Mouse (Mus musculus) olfactory bulb, adult 2 months (tissue): ENCODE measurements around the gene Elp1. TPM values are rescaled to one million over a fixed set of nuclear protein-coding genes. Genes with fewer than 3 reads are reported as not detected.
A peak's percentile ranks its signal among the peaks of the same experiment; 100 is the strongest.

Experiments used
- H3K27ac ChIP-seq: fragments of 200-500 bp; 2 replicates; pipeline ENCODE4 v1.5.1; 2012; ENCODE audit warnings: low read depth, low read length; ENCODE audit not compliant: insufficient read depth
- H3K4me1 ChIP-seq: fragments of 200-500 bp; 2 replicates; pipeline ENCODE4 v1.6.1; 2012; ENCODE audit warnings: low read length; ENCODE audit not compliant: control insufficient read depth, insufficient read depth
- H3K4me3 ChIP-seq: fragments of 200-500 bp; 2 replicates; pipeline ENCODE4 v1.5.1; 2012; ENCODE audit warnings: mild to moderate bottlenecking, low read depth, low read length, moderate library complexity; ENCODE audit not compliant: insufficient read depth
- CTCF ChIP-seq: fragments of 200-500 bp; IDR thresholded peaks from 2 replicates; pipeline ENCODE4 v1.5.1; 2012; ENCODE audit warnings: low read depth, mild to moderate bottlenecking, low read length, moderate library complexity; ENCODE audit not compliant: insufficient read depth
- POLR2A ChIP-seq: fragments of 200-500 bp; IDR thresholded peaks from 2 replicates; pipeline ENCODE4 v1.6.1; 2012; ENCODE audit warnings: mild to moderate bottlenecking, low read depth, low read length, moderate library complexity; ENCODE audit not compliant: insufficient read depth
- WGBS: fragments of 180-500 bp; shearing (Covaris S2); methylation state at CpG from one replicate; pipeline ENCODE4 v1.1.7; 2018; 5-methylcytosine and 5-hydroxymethylcytosine counted together
- polyA plus RNA-seq: library from polyadenylated mRNA; stranded (reverse); fragments of >200 nt; gene quantifications from 2 replicates; pipeline ENCODE4 v1.2.4, GENCODE M21; 2012; ENCODE audit warnings: low replicate concordance; ENCODE audit not compliant: missing spikeins, insufficient read depth, insufficient read length

Elp1 gene
- polyA plus RNA-seq = not detected in 2 replicates

DNA sequence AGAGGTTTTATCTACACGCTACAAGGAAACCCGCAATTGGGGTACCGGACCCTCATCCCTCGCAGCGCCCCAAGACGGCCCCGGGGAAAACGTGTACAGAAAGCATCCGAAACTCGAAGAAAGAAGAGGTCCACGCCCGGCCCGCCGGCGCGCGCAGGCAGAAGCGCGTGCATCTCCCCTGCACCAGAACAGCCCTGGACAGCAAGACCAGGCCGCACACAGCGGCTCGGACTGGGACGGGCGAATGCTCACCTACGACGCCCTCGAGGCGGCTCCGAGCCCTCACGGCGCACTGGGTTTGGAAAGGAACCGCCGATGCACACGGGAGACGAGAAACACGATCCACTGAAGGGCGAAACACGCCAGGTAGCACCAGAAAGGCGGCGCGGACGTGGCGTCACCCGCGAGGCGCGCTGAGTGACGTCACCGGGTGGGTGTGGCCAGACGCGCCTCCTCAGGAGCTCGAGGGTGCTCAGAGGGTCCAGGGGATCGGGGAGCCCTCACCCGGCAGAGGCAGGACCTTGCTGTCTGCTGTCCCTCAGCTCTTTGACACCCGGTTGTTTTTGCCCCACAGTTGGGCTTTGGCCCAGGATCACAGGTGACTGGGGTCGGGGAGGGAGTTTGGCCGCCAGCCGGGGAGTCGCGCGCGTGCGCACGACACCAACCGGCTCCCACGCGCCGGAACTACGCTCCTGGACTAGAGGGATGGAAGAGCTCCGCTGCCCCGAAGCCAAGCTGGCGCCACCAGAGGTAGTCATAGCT is at the start of gene Elp1, which contains the start of gene Fam206a:
TSS of gene Elp1 (minus strand) at position 425 of the 762 bp plus-strand sequence.
TSS of gene Fam206a (plus strand) at position 439 of the 762 bp plus-strand sequence.
- H3K4me3 ChIP-seq = peak within 1 kb of the TSS; percentile 88
- H3K4me1 ChIP-seq = no peaks in the 10 kb centered on the region
- WGBS = under 1% methylated on average over 72 of the region's 72 CpGs
- TF ChIP-seq POLR2A (peak; percentile 81), CTCF (no peak)
- peak within 1 kb of the TSS; percentile 70 for H3K27ac ChIP-seq

DNA sequence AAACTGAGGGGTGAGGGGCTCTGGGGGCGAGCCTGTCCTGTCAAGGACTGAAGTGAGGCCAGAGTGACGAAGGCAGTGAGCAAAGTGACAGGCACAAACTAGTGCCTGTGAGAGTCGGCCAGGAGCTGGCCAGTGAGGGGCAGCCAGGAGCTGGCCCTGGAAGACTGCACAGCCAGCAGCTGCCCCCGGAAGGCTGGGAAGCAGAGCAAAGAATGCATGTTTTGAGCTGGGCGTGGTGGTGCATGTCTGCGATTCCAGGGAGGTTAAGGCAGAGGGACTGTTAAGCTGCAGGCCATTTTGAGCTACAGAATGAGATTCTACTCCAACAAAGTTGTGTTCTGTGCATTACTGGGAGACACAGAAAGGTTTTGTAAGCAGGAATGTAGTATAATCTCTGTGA is 48.6 kb upstream of the Elp1 start:
- Histone ChIP-seq H3K4me1 (0 out of 2 replicates have a peak, but pooled peaks cover 3% of the 10 kb centered on the region), H3K27ac (no peak overlapping the region), H3K4me3 (no peak overlapping the region)
- 33% methylated on average over 6 of the region's 6 CpGs for WGBS
- no peak for TF ChIP-seq CTCF
- no peak for TF ChIP-seq POLR2A

DNA sequence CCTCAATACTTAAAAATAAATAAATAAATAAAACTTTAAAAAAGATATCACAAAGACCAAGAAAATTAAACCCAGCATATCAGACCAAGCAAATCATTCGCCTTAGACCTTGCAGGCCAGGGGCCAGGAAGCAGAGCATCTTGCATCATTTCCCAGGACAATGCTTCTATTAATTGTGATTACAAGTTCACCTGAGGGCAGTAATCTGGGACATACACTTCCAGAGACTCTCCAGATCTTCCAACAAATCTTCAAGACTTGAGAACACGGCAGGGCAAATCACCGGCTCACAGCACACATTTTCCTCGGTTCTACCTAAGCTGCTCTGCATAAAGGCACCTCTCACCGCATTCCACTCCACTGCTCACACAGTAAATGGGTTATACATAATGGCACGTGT is 45.9 kb upstream of the Elp1 start:
- TF ChIP-seq POLR2A (no peak), CTCF (no peak)
- 84% methylated on average over 6 of the region's 6 CpGs for WGBS
- H3K27ac ChIP-seq = no peak overlapping the region

DNA sequence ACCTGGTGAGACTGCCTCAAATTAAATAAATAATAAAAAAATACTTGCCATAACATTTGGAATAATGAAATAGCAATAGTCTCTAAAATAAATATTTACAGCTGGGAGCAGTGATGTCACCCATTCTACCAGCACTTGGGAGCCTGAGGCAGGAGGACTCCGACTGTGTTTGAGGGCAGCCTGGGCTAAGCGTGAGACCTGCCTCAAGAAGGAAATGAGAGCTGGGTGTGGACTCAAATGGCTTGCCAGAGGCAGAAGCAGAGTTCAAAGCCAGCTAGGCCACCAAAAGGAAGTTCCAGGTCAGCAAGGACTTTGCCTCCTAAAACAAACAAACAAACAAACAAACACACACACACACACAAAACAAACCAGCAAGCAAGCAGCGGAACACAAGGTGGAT is 45.3 kb upstream of the Elp1 start:
- no peak for TF ChIP-seq CTCF
- TF ChIP-seq POLR2A = no peak
- Histone ChIP-seq H3K4me3 (no peak overlapping the region), H3K27ac (no peak overlapping the region), H3K4me1 (0 out of 2 replicates have a peak, but pooled peaks cover 3% of the 10 kb centered on the region)
- 93% methylated on average over 3 of the region's 3 CpGs for whole genome bisulfite sequencing

More for the DNA sequence above, 45.9 kb upstream of the Elp1 start:
- Histone ChIP-seq H3K4me1 (0 out of 2 replicates have a peak, but pooled peaks cover 3% of the 10 kb centered on the region), H3K4me3 (no peak overlapping the region)

DNA sequence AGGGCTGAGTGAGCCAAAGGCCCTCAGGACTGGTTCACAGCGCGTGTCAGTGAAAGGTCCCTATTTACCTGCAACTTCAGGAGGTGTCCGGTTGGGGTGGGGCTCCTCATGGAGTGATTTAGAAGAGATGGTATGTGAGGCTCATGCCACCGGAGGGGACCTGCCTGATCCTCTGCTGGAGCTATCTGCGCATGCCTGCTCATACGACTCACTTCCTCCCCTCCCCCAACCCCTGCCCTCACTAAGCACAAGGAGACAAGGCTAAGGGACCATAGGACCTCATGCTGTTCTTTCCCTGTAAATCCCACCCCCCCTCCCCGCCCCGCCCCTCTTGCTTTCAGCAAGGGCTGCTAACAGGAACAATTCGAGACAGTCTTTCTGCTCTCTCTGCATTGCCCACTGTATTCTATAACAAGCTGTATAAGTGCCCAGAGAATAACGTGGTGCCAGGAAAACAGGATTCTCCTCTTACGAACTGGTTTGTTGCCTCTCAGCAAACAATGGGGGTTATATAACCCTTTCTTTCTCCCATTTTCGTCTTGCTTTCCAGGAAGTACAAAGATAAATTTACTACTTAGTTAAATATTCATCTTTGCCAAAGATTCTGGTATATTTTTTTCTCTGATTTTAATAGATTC is 43.9 kb upstream of the Elp1 start:
- WGBS = 64% methylated on average over 12 of the region's 12 CpGs
- Histone ChIP-seq H3K4me3 (no peak overlapping the region), H3K4me1 (0 out of 2 replicates have a peak, but pooled peaks cover 3% of the 10 kb centered on the region), H3K27ac (no peak overlapping the region)
- TF ChIP-seq CTCF (no peak), POLR2A (no peak)

DNA sequence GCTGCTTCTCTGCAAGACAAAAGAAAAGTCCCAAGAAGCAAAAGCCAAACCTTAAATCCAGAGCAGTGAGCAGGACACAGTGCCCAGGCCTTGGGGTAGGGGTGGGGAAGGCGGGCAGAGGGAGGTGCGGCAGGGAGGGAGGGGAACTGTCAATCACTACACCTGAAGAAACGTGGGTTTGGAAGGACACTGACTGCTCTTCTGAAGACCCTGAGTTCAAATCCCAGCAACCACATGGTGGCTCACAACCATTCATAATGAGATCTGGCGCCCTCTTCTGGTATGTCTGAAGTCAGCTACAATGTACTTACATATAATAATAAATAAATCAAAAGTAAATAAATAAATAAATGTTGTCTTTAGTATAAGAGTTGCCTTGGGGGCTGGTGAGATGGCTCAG is 42.8 kb upstream of the Elp1 start:
- H3K4me3 ChIP-seq = no peak overlapping the region
- no peak overlapping the region for H3K27ac ChIP-seq
- 89% methylated on average over 4 of the region's 4 CpGs for WGBS
- TF ChIP-seq CTCF (no peak), POLR2A (no peak)
- H3K4me1 ChIP-seq = no peaks in the 10 kb centered on the region

DNA sequence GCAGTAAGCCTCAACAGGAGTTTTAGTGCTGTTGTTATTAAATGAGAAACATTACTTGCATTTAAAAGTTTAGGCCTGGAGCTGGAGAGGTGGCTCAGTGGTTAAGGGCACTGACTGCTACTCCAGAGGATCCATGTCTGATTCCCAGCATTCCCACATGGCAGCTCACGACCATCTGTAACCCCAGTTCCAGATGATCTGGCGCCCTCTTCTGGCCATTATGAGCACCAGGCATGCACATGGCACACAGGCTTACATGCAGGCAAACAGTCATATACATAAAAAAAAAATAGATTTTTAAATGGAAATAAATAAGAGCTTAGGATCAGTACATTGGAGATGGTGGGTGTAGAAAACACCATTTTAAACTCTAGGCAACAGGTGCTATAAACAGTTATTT is 41.8 kb upstream of the Elp1 start:
- TF ChIP-seq POLR2A (no peak), CTCF (no peak)
- no peak overlapping the region for H3K27ac ChIP-seq
- WGBS = 95% methylated on average over 2 of the region's 2 CpGs
- H3K4me3 ChIP-seq = no peak overlapping the region
- no peaks in the 10 kb centered on the region for H3K4me1 ChIP-seq

DNA sequence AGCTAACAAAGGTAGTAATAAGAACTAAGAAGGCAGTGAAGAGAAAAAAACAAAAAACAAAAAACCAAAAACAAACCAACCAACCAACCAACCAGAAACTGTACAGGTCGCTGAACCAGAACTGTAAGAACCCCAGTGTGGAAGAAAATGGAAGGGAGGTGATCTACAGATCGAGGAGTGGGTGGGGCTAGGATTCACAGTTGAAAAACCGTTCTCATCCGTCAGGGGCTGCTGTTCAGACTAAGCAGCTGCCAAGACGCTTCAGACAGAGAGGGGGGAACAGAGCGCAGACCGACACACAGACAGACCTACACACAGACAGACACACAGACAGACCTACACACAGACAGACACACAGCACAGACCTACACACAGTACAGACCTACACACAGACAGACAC is 40.4 kb upstream of the Elp1 start:
- H3K4me3 ChIP-seq = no peak overlapping the region
- H3K4me1 ChIP-seq = no peaks in the 10 kb centered on the region
- TF ChIP-seq CTCF (no peak), POLR2A (no peak)
- 77% methylated on average over 7 of the region's 7 CpGs for WGBS
- no peak overlapping the region for H3K27ac ChIP-seq

DNA sequence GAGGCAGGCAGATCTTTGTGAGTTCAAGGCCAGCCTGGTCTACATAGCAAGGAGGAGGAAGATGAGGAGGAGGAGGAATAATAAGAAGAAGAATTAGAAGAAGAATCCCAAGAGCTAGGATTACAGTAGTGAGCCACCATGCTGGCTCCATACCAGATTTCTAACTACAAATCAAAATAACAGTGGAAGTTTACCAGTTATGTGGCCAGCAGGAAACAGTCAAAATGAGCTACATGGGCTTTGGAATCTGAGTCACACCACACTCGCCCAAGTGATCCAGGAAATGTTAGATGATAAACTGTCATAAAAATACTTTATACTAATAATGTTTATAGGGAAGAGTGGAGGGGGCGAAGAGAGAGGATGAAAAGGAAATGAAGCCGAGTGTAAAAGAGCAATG is 38.2 kb upstream of the Elp1 start:
- H3K4me3 ChIP-seq = no peak overlapping the region
- no peaks in the 10 kb centered on the region for H3K4me1 ChIP-seq
- no peak overlapping the region for H3K27ac ChIP-seq
- no peak for TF ChIP-seq POLR2A
- 94% methylated on average over 3 of the region's 3 CpGs for WGBS

DNA sequence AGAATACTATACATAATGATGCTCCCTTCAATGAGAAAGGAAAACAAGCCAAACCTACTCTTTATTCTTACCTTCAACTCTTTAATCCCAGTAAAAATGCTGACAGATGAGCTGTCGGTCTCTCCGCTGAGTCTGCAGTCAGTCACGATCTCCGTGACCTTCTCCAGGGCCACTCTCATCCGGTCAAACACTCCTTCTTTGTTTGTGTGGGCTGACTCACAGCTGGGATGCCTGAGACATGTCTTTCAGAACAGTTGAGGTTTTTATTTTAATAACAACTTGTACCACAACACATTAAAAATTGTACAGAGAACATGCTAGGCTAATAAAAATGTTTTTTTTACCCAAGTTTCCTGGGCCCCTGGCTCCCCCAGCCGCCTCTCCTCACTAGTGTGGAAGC is 35.5 kb upstream of the Elp1 start:
- no peaks in the 10 kb centered on the region for H3K4me1 ChIP-seq
- H3K4me3 ChIP-seq = no peak overlapping the region
- H3K27ac ChIP-seq = no peak overlapping the region
- TF ChIP-seq POLR2A = no peak
- TF ChIP-seq CTCF = no peak
- WGBS = 85% methylated on average over 6 of the region's 6 CpGs
